Mouse (Mus musculus) liver, embryonic 11.5 days (tissue): ENCODE results near the gene Stra6. TPM values are rescaled to one million over a fixed set of nuclear protein-coding genes. Genes with fewer than 3 reads are reported as not detected.

Source experiments
- ATAC-seq: fragments of 200-750 bp; cut with Nextera tagmentation; replicated peaks from 2 replicates; pipeline ENCODE4 v1.8.0; 2017; ENCODE audit warnings: moderate number of reproducible peaks, mild to moderate bottlenecking, moderate TSS enrichment, moderate library complexity; ENCODE audit not compliant: low FRiP score
- DNase-seq: peaks from one replicate; pipeline ENCODE4 v3.0.0-alpha.2; 2017; ENCODE audit warnings: low spot score
- H3K27ac ChIP-seq: fragments of 300-500 bp; sonication (generic); 2 replicates; pipeline ENCODE4 v1.5.1; 2014; ENCODE audit warnings: mild to moderate bottlenecking, low read depth, low read length, control low read depth
- H3K27me3 ChIP-seq: fragments of 300-500 bp; sonication (generic); replicated peaks from 2 replicates; pipeline ENCODE4 v1.6.1; 2014; ENCODE audit warnings: low read length, mixed read lengths; ENCODE audit not compliant: control insufficient read depth, insufficient read depth
- H3K36me3 ChIP-seq: fragments of 300-500 bp; sonication (generic); 2 replicates; pipeline ENCODE4 v1.6.1; 2014; ENCODE audit warnings: mild to moderate bottlenecking, low read length, moderate library complexity, mixed read lengths; ENCODE audit not compliant: control insufficient read depth, insufficient read depth
- H3K4me1 ChIP-seq: fragments of 300-500 bp; sonication (generic); replicated peaks from 2 replicates; pipeline ENCODE4 v1.6.1; 2014; ENCODE audit warnings: low read length, mixed read lengths; ENCODE audit not compliant: control insufficient read depth, insufficient read depth
- H3K4me2 ChIP-seq: fragments of 300-500 bp; sonication (generic); 2 replicates; pipeline ENCODE4 v1.6.1; 2014; ENCODE audit warnings: mild to moderate bottlenecking, control low read depth, moderate library complexity
- H3K4me3 ChIP-seq: fragments of 300-500 bp; sonication (generic); 2 replicates; pipeline ENCODE4 v1.5.1; 2014; ENCODE audit warnings: low read depth, low read length, control low read depth
- H3K9ac ChIP-seq: fragments of 300-500 bp; sonication (generic); 2 replicates; pipeline ENCODE4 v1.6.1; 2014; ENCODE audit warnings: low read depth, low read length, control low read depth
- H3K9me3 ChIP-seq: fragments of 300-500 bp; sonication (generic); 2 replicates; pipeline ENCODE4 v1.6.1; 2016; ENCODE audit warnings: low read length, inconsistent platforms, mixed read lengths; ENCODE audit not compliant: control insufficient read depth
- WGBS: fragments of 180-500 bp; shearing (Covaris S2); extraction: QIAGEN DNeasy Blood & Tissue Kit; methylation state at CpG from one replicate; pipeline ENCODE4 v1.1.7; 2014; 5-methylcytosine and 5-hydroxymethylcytosine counted together
- polyA plus RNA-seq: library from polyadenylated mRNA; unstranded; fragments of >200 nt; fragmentation: Nextera tagmentation; extraction: Ambion mirVana; gene quantifications from 2 replicates; pipeline ENCODE4 v1.2.1, GENCODE M21; 2014

Gene Stra6
- polyA plus RNA-seq, 1 experiment from 2014 or later, result 7.2 TPM

- DNase-seq, result no peak
- H3K27ac ChIP-seq, result no peak overlapping the region
- no peak overlapping the region for H3K9ac ChIP-seq
- H3K4me1 ChIP-seq, result no peaks in the 10 kb centered on the region
- H3K4me3 ChIP-seq, result no peak overlapping the region
- no peak overlapping the region for H3K4me2 ChIP-seq
- H3K9me3 ChIP-seq, result no peaks in the 10 kb centered on the region
- H3K36me3 ChIP-seq, result no peaks in the 10 kb centered on the region
- 63% methylated on average over 1 of the region's 1 CpGs for WGBS
- ATAC-seq, result no peak
- no peaks in the 10 kb centered on the region for H3K27me3 ChIP-seq
Observed at GRCm38 (mm10) chr9:58165779-58166178, 102.2 kb downstream of the Stra6 start.

GRCm38 (mm10) chr9:58168880-58169279 is 105.3 kb downstream of the Stra6 start:
- Histone ChIP-seq H3K36me3 (no peaks in the 10 kb centered on the region), H3K9ac (no peak overlapping the region), H3K4me1 (no peaks in the 10 kb centered on the region), H3K27ac (no peak overlapping the region), H3K4me2 (no peak overlapping the region), H3K9me3 (no peaks in the 10 kb centered on the region), H3K4me3 (no peak overlapping the region), H3K27me3 (no peaks in the 10 kb centered on the region)
- ATAC-seq, result no peak
- 82% methylated on average over 3 of the region's 3 CpGs for WGBS
- DNase-seq, result no peak

GRCm38 (mm10) chr9:58169426-58169825 is 105.8 kb downstream of the Stra6 start:
- H3K9me3 ChIP-seq, result no peaks in the 10 kb centered on the region
- H3K9ac ChIP-seq, result no peak overlapping the region
- DNase-seq (no peak), ATAC-seq (no peak)
- no peak overlapping the region for H3K27ac ChIP-seq
- no peaks in the 10 kb centered on the region for H3K36me3 ChIP-seq
- 78% methylated on average over 6 of the region's 6 CpGs for WGBS
- no peak overlapping the region for H3K4me2 ChIP-seq
- H3K4me1 ChIP-seq, result no peaks in the 10 kb centered on the region
- H3K4me3 ChIP-seq, result no peak overlapping the region
- no peaks in the 10 kb centered on the region for H3K27me3 ChIP-seq

GRCm38 (mm10) chr9:58172863-58173262 is 109.3 kb downstream of the Stra6 start:
- no peak overlapping the region for H3K4me2 ChIP-seq

GRCm38 (mm10) chr9:58174818-58175251 is 111.2 kb downstream of the Stra6 start:
- Histone ChIP-seq H3K4me3 (no peak overlapping the region), H3K4me1 (no peaks in the 10 kb centered on the region), H3K9me3 (no peaks in the 10 kb centered on the region), H3K27me3 (0 out of 2 replicates have a peak, but pooled peaks cover 3% of the 10 kb centered on the region), H3K36me3 (no peaks in the 10 kb centered on the region), H3K4me2 (no peak overlapping the region), H3K27ac (no peak overlapping the region), H3K9ac (no peak overlapping the region)
- DNase-seq, result no peak
- no peak for ATAC-seq
- WGBS, result 40% methylated on average over 5 of the region's 5 CpGs

More at GRCm38 (mm10) chr9:58172863-58173262, 109.3 kb downstream of the Stra6 start:
- 59% methylated on average over 2 of the region's 2 CpGs for WGBS
- no peaks in the 10 kb centered on the region for H3K36me3 ChIP-seq
- no peaks in the 10 kb centered on the region for H3K9me3 ChIP-seq
- no peaks in the 10 kb centered on the region for H3K4me1 ChIP-seq
- no peak overlapping the region for H3K4me3 ChIP-seq
- H3K9ac ChIP-seq, result no peak overlapping the region
- no peak for ATAC-seq
- DNase-seq, result no peak
- H3K27ac ChIP-seq, result no peak overlapping the region
- 0 out of 2 replicates have a peak, but pooled peaks cover 3% of the 10 kb centered on the region for H3K27me3 ChIP-seq

- no peaks in the 10 kb centered on the region for H3K4me1 ChIP-seq
- H3K4me3 ChIP-seq, result no peak overlapping the region
- H3K9me3 ChIP-seq, result no peaks in the 10 kb centered on the region
- no peak overlapping the region for H3K27ac ChIP-seq
- no peak overlapping the region for H3K4me2 ChIP-seq
- no peaks in the 10 kb centered on the region for H3K36me3 ChIP-seq
- no peak overlapping the region for H3K9ac ChIP-seq
- no peak for ATAC-seq
- DNase-seq, result no peak
- WGBS, result 47% methylated on average over 5 of the region's 5 CpGs
- H3K27me3 ChIP-seq, result 0 out of 2 replicates have a peak, but pooled peaks cover 3% of the 10 kb centered on the region
Observed at GRCm38 (mm10) chr9:58175745-58176487, 112.3 kb downstream of the Stra6 start.

- Histone ChIP-seq H3K4me3 (no peak overlapping the region), H3K9ac (no peak overlapping the region), H3K36me3 (no peaks in the 10 kb centered on the region), H3K4me2 (no peak overlapping the region), H3K27me3 (0 out of 2 replicates have a peak, but pooled peaks cover 3% of the 10 kb centered on the region), H3K9me3 (no peaks in the 10 kb centered on the region), H3K4me1 (no peaks in the 10 kb centered on the region), H3K27ac (no peak overlapping the region)
- 75% methylated on average over 4 of the region's 4 CpGs for WGBS
- ATAC-seq (no peak), DNase-seq (no peak)
Observed at GRCm38 (mm10) chr9:58177165-58177564, 113.6 kb downstream of the Stra6 start.

- WGBS, result 80% methylated on average over 2 of the region's 2 CpGs
- Histone ChIP-seq H3K36me3 (no peaks in the 10 kb centered on the region), H3K4me1 (no peaks in the 10 kb centered on the region), H3K4me2 (no peak overlapping the region), H3K9ac (no peak overlapping the region), H3K27me3 (0 out of 2 replicates have a peak, but pooled peaks cover 3% of the 10 kb centered on the region), H3K9me3 (no peaks in the 10 kb centered on the region), H3K4me3 (no peak overlapping the region), H3K27ac (no peak overlapping the region)
- DNase-seq (no peak), ATAC-seq (no peak)
Observed at GRCm38 (mm10) chr9:58179390-58179789, 115.8 kb downstream of the Stra6 start.

GRCm38 (mm10) chr9:58184456-58184855 is 120.9 kb downstream of the Stra6 start:
- ATAC-seq, result no peak
- 76% methylated on average over 6 of the region's 6 CpGs for WGBS
- Histone ChIP-seq H3K9ac (no peak overlapping the region), H3K4me1 (no peaks in the 10 kb centered on the region), H3K36me3 (no peaks in the 10 kb centered on the region), H3K4me2 (no peak overlapping the region), H3K27ac (no peak overlapping the region), H3K27me3 (no peaks in the 10 kb centered on the region; the same call in 1 of the 2 replicates), H3K9me3 (no peaks in the 10 kb centered on the region), H3K4me3 (no peak overlapping the region)
- DNase-seq, result no peak
